In the genomic region with DNA sequence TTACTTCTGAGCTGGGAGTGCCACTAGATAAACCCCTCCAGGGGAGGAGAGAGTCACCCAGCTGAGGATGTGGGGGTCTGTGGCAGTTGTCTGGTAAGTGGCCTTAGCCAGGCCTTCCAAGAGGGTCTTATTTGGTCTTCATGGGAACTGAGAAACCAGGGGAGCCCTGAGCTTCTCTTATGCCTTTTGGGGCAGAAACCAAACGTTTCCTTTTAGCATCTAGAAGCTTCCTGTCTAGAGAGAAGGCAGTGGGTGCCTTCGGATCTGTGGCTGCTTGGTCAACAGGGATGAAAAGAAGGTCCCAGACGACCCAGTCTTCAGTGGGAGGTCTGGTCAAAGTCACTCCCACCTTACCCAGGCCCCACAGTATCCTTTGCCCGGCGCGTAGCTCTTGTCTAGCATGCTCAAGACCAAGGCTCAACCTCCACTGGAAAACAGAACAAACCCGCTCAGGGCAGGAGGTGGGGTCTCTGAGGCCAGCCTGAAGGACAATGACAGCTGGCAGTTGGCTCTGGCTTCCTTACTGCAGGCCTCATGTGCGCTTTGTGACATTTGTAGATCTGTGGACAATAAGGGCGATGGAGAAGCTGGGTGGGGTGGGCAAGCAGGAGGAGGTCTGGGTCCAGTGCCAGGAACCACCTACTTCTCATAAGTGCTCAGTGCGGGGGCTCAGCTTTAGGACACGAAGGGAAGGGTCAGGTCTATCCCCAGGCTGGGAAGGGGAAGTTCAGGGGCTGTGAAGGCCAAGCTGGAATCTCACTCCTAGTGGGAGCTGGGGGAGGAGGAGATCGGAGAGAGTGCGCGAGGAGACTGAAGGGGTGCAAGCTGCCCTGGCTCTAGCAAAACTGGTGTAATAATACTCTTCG, we compare ENCODE assay signal across 8 mouse cellular contexts. TPM values are rescaled to one million over a fixed set of nuclear protein-coding genes. Genes with fewer than 3 reads are reported as not detected.
DNase-seq lines count a peak whose midpoint lies in the region; ATAC-seq and TF ChIP-seq lines count a peak whose summit lies in the region.

A gene (plus strand): TSS at position 27 of the 866 bp plus-strand sequence.

- no peak; the same call in 1 of the 2 replicates for TF ChIP-seq POLR2A in small intestine, adult 2 months (IDR thresholded peaks at IDR 0.05; ENCODE audit: low read depth, low read length)

- TF ChIP-seq CTCF in lung, postnatal 0 days (IDR thresholded peaks at IDR 0.05) = no peak
- TF ChIP-seq CTCF in small intestine, adult 2 months (IDR thresholded peaks at IDR 0.05; ENCODE audit: extremely low read depth, insufficient read length, insufficient replicate concordance, low read depth, low read length) = no peak

- H3K36me3 ChIP-seq in lung, postnatal 0 days (ENCODE audit: insufficient read depth, low read length) = no peaks in the 10 kb centered on the region
- H3K36me3 ChIP-seq in kidney, embryonic 16.5 days (ENCODE audit: insufficient read depth, low read length) = no peaks in the 10 kb centered on the region
- no peaks in the 10 kb centered on the region for H3K36me3 ChIP-seq in small intestine, adult 2 months (ENCODE audit: control insufficient read depth, insufficient read depth, low read length)

- H3K27me3 ChIP-seq in lung, postnatal 0 days (replicated peaks; ENCODE audit: insufficient read depth, low read length) = no peaks in the 10 kb centered on the region
- no peaks in the 10 kb centered on the region for H3K27me3 ChIP-seq in kidney, embryonic 16.5 days (ENCODE audit: insufficient read depth, low read length)
- H3K27me3 ChIP-seq in small intestine, adult 2 months (ENCODE audit: control insufficient read depth, insufficient read depth, low read length) = no peaks in the 10 kb centered on the region

- ATAC-seq in lung, postnatal 0 days = no peak
- peak; percentile 24; the same call in 1 of the 2 replicates for ATAC-seq in kidney, embryonic 16.5 days (ENCODE audit: low FRiP score, low TSS enrichment)

- H3K4me2 ChIP-seq in lung, postnatal 0 days (replicated peaks; ENCODE audit: low read depth, low read length) = peak within 1 kb of the TSS; percentile 36
- H3K4me2 ChIP-seq in kidney, embryonic 16.5 days (replicated peaks; ENCODE audit: low read depth, low read length) = peak within 1 kb of the TSS; percentile 45

- H3K9ac ChIP-seq in lung, postnatal 0 days (replicated peaks; ENCODE audit: low read depth) = 0 out of 2 replicates have a peak within 1 kb of the TSS, but pooled peaks have one; percentile 3
- H3K9ac ChIP-seq in kidney, embryonic 16.5 days (replicated peaks; ENCODE audit: low read length) = peak within 1 kb of the TSS; percentile 23

- no peaks in the 10 kb centered on the region for H3K4me1 ChIP-seq in lung, postnatal 0 days (ENCODE audit: insufficient read depth, low read depth, low read length)
- peaks cover 11% of the 10 kb centered on the region for H3K4me1 ChIP-seq in kidney, embryonic 16.5 days (ENCODE audit: insufficient read depth, low read length)
- peaks cover 13% of the 10 kb centered on the region for H3K4me1 ChIP-seq in small intestine, adult 2 months (ENCODE audit: control insufficient read depth, insufficient read depth, insufficient read length, low read length)

- H3K4me3 ChIP-seq in lung, postnatal 0 days (ENCODE audit: low read depth, low read length) = no peak within 1 kb of the TSS
- 0 out of 2 replicates have a peak within 1 kb of the TSS, but pooled peaks have one; percentile 9 for H3K4me3 ChIP-seq in kidney, embryonic 16.5 days (ENCODE audit: low read length)
- peak within 1 kb of the TSS; percentile 33 for H3K4me3 ChIP-seq in small intestine, adult 2 months (ENCODE audit: low read depth, low read length)

- H3K9me3 ChIP-seq in lung, postnatal 0 days (ENCODE audit: low read length) = no peaks in the 10 kb centered on the region
- no peaks in the 10 kb centered on the region for H3K9me3 ChIP-seq in kidney, embryonic 16.5 days (ENCODE audit: low read length)

- 45% methylated on average over 15 of the region's 15 CpGs for WGBS in lung, postnatal 0 days
- WGBS in kidney, embryonic 16.5 days = 66% methylated on average over 15 of the region's 15 CpGs
- 52% methylated on average over 15 of the region's 15 CpGs for WGBS in small intestine, adult 2 months

- no peak for TF ChIP-seq EP300 in lung, postnatal 0 days (IDR thresholded peaks at IDR 0.05)

- H3K27ac ChIP-seq in lung, postnatal 0 days (ENCODE audit: low read length) = no peak within 1 kb of the TSS
- peak within 1 kb of the TSS; percentile 27 for H3K27ac ChIP-seq in kidney, embryonic 16.5 days (ENCODE audit: low read length)
- 0 out of 2 replicates have a peak within 1 kb of the TSS, but pooled peaks have one; percentile 2 for H3K27ac ChIP-seq in small intestine, adult 2 months (ENCODE audit: insufficient read depth, low read depth, low read length)

- peak; percentile 28 for DNase-seq in adrenal gland, postnatal 14 days
- DNase-seq in adrenal gland, adult 2 months = no peak
- peak; percentile 20 for DNase-seq in lung, postnatal 0 days (ENCODE audit: low spot score)
- DNase-seq in lung, postnatal 36 days = no peak
- DNase-seq in frontal cortex, postnatal 14 days (ENCODE audit: low spot score in 2 of 2) = no peak
- no peak for DNase-seq in gastrocnemius, postnatal 25 days

RNA-seq across cellular contexts. Expression of the gene that starts here (rescaled TPM):
- not detected in 2 replicates for total RNA-seq in adrenal gland, postnatal 14 days (2021)
- not detected for total RNA-seq in adrenal gland, adult 2 months (2021)
- polyA plus RNA-seq in adrenal gland, adult 2 months (2012; rRNA removed) = 0.07 TPM in 1 of 2 replicates, not detected in the other
- not detected in 2 replicates for polyA plus RNA-seq in lung, postnatal 0 days (2015; fragmentation: Nextera tagmentation; extraction: Ambion mirVana)
- not detected in 2 replicates for polyA plus RNA-seq in kidney, embryonic 16.5 days (2015; fragmentation: Nextera tagmentation; extraction: Ambion mirVana)
- 0.08 TPM in 1 of 2 replicates, not detected in the other for polyA plus RNA-seq in small intestine, adult 2 months (2012; rRNA removed)
- total RNA-seq in gastrocnemius, postnatal 25 days (2021) = 1 to 10 TPM; 5.2 to 5.3 TPM

Comparison
In these comparisons a context has a peak if more than half of its experiments do, and no peak if none do; other contexts are left out.
1. Peak in DNase-seq in adrenal gland, postnatal 14 days; RNA of the gene not detected or under 1 TPM.
2. Peak in DNase-seq, H3K9ac ChIP-seq and H3K4me2 ChIP-seq in lung, postnatal 0 days; RNA of the gene not detected or under 1 TPM.
3. Peak in ATAC-seq, H3K4me3 ChIP-seq, H3K27ac ChIP-seq, H3K9ac ChIP-seq and H3K4me2 ChIP-seq in kidney, embryonic 16.5 days; RNA of the gene not detected or under 1 TPM.